In the genomic region with DNA sequence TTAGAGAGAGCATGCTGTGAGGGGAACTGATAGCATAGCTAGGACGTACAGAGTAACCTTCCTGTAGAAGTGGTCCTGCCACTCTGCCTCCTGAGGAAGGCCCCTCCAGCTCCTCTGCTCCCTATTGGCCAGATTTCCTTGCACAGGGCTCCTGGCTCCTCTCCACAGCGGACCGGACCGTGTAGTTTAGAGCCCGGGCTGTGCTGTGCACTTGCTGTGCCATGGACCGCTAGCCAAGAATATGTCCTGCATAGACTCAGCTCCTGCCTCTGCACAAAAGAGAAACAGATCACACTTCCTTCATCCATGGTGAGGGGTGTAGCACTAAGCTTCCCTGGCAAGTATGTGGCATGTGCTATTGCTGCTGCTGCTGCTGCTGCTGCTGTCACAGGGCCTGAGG, we compare ENCODE assay signal across 23 mouse cellular contexts.
DNase-seq lines count a peak whose midpoint lies in the region; ATAC-seq and TF ChIP-seq lines count a peak whose summit lies in the region.
"Had no signal": no experiment of that assay in that cellular context is flagged by ENCODE, and none has a peak within 500 bp of the region (broad histone marks: within the 10 kb centered on the region; RNA-seq: fewer than 3 reads in every experiment).

No protein-coding gene starts in this region.

- no peak for TF ChIP-seq CTCF in lung, adult 2 months (IDR thresholded peaks at IDR 0.05; ENCODE audit: insufficient read depth, low read length)
- TF ChIP-seq CTCF in forebrain, postnatal 0 days (IDR thresholded peaks at IDR 0.05; ENCODE audit: low read depth) = no peak

- DNase-seq in hindbrain, embryonic 10.5 days (ENCODE audit: low spot score) = no peak
- no peak for DNase-seq in hindbrain, embryonic 14.5 days (ENCODE audit: low spot score)
- DNase-seq in lung, postnatal 14 days = peak; percentile 9
- DNase-seq in lung, adult 2 months = no peak
- no peak for DNase-seq in forebrain, embryonic 14.5 days (ENCODE audit: low spot score)
- DNase-seq in forebrain, postnatal 0 days = no peak
- no peak for DNase-seq in spleen, postnatal 14 days (ENCODE audit: low spot score in 2 of 2)
- DNase-seq: adrenal gland, postnatal 25 days; B cell, adult 2 months; cerebellum, adult 8-10 months; embryo, embryonic 11 days; gastrocnemius, postnatal 10 days; heart, postnatal 14 days; kidney, adult 18-20 months; kidney, postnatal 25 days; right cerebral cortex, postnatal 4 days; thymus, postnatal 25 days had no signal

- no peak overlapping the region for H3K4me3 ChIP-seq in hindbrain, embryonic 10.5 days
- H3K4me3 ChIP-seq in hindbrain, embryonic 14.5 days (replicated peaks; ENCODE audit: low read length) = no peak overlapping the region
- H3K4me3 ChIP-seq in lung, adult 2 months (replicated peaks; ENCODE audit: extremely low read depth, low read depth, low read length) = no peak overlapping the region
- no peak overlapping the region for H3K4me3 ChIP-seq in forebrain, embryonic 14.5 days (ENCODE audit: low read depth, low read length)
- H3K4me3 ChIP-seq in forebrain, postnatal 0 days (ENCODE audit: low read depth, low read length) = no peak overlapping the region
- H3K4me3 ChIP-seq: embryonic facial prominence, embryonic 13.5 days; kidney, embryonic 15.5 days; limb, embryonic 13.5 days; neural tube, embryonic 13.5 days; stomach, embryonic 15.5 days had no signal

- no peak overlapping the region for H3K9ac ChIP-seq in hindbrain, embryonic 14.5 days
- H3K9ac ChIP-seq in forebrain, embryonic 14.5 days (ENCODE audit: low read length) = no peak overlapping the region
- no peak overlapping the region for H3K9ac ChIP-seq in forebrain, postnatal 0 days
- H3K9ac ChIP-seq: embryonic facial prominence, embryonic 13.5 days; kidney, embryonic 15.5 days; limb, embryonic 13.5 days; neural tube, embryonic 13.5 days; stomach, embryonic 15.5 days had no signal

- no peaks in the 10 kb centered on the region for H3K36me3 ChIP-seq in hindbrain, embryonic 10.5 days
- H3K36me3 ChIP-seq in hindbrain, embryonic 14.5 days (replicated peaks; ENCODE audit: control insufficient read depth, insufficient read depth) = 0 out of 2 replicates have a peak, but pooled peaks cover 5% of the 10 kb centered on the region
- no peaks in the 10 kb centered on the region for H3K36me3 ChIP-seq in forebrain, embryonic 14.5 days (ENCODE audit: control insufficient read depth, insufficient read depth, low read length)
- H3K36me3 ChIP-seq in forebrain, postnatal 0 days (ENCODE audit: insufficient read depth) = no peaks in the 10 kb centered on the region
- H3K36me3 ChIP-seq: embryonic facial prominence, embryonic 13.5 days; kidney, embryonic 15.5 days; limb, embryonic 13.5 days; neural tube, embryonic 13.5 days; stomach, embryonic 15.5 days had no signal

- peak overlapping the region; percentile 78; the same call in 1 of the 2 replicates for H3K27ac ChIP-seq in hindbrain, embryonic 10.5 days
- H3K27ac ChIP-seq in hindbrain, embryonic 14.5 days = no peak overlapping the region
- H3K27ac ChIP-seq in forebrain, embryonic 14.5 days (ENCODE audit: low read depth, low read length) = peak overlapping the region; percentile 33; the same call in 1 of the 2 replicates
- H3K27ac ChIP-seq in forebrain, postnatal 0 days (ENCODE audit: low read depth, low read length) = no peak overlapping the region
- H3K27ac ChIP-seq: embryonic facial prominence, embryonic 13.5 days; kidney, embryonic 15.5 days; limb, embryonic 13.5 days; neural tube, embryonic 13.5 days; stomach, embryonic 15.5 days had no signal

- H3K9me3 ChIP-seq in hindbrain, embryonic 10.5 days = no peaks in the 10 kb centered on the region
- H3K9me3 ChIP-seq in hindbrain, embryonic 14.5 days (ENCODE audit: control insufficient read depth, low read length) = no peaks in the 10 kb centered on the region
- H3K9me3 ChIP-seq in forebrain, embryonic 14.5 days (replicated peaks; ENCODE audit: control insufficient read depth, low read length) = no peaks in the 10 kb centered on the region
- no peaks in the 10 kb centered on the region for H3K9me3 ChIP-seq in forebrain, postnatal 0 days (ENCODE audit: low read length)
- H3K9me3 ChIP-seq: embryonic facial prominence, embryonic 13.5 days; kidney, embryonic 15.5 days; limb, embryonic 13.5 days; neural tube, embryonic 13.5 days; stomach, embryonic 15.5 days had no signal

- H3K4me2 ChIP-seq in hindbrain, embryonic 14.5 days (replicated peaks) = no peak overlapping the region
- no peak overlapping the region for H3K4me2 ChIP-seq in forebrain, embryonic 14.5 days (ENCODE audit: low read length)
- H3K4me2 ChIP-seq in forebrain, postnatal 0 days (ENCODE audit: low read depth) = no peak overlapping the region
- H3K4me2 ChIP-seq: embryonic facial prominence, embryonic 13.5 days; kidney, embryonic 15.5 days; limb, embryonic 13.5 days; liver, embryonic 11.5 days; neural tube, embryonic 13.5 days; stomach, embryonic 15.5 days had no signal

- 69% methylated on average over 6 of the region's 6 CpGs for WGBS in hindbrain, embryonic 10.5 days
- 61% methylated on average over 6 of the region's 6 CpGs for WGBS in hindbrain, embryonic 14.5 days
- WGBS in lung, adult 2 months = 79% methylated on average over 6 of the region's 6 CpGs
- WGBS in forebrain, embryonic 14.5 days = 57% methylated on average over 6 of the region's 6 CpGs
- WGBS in forebrain, postnatal 0 days = 54% methylated on average over 6 of the region's 6 CpGs

- peaks cover 8% of the 10 kb centered on the region; the same call in 1 of the 2 replicates for H3K27me3 ChIP-seq in hindbrain, embryonic 10.5 days (ENCODE audit: insufficient read depth, poor library complexity, severe bottlenecking)
- H3K27me3 ChIP-seq in hindbrain, embryonic 14.5 days (ENCODE audit: control insufficient read depth, insufficient read depth, low read length) = no peaks in the 10 kb centered on the region
- H3K27me3 ChIP-seq in forebrain, embryonic 14.5 days (replicated peaks; ENCODE audit: control insufficient read depth, insufficient read depth, low read length) = no peaks in the 10 kb centered on the region
- no peaks in the 10 kb centered on the region for H3K27me3 ChIP-seq in forebrain, postnatal 0 days (ENCODE audit: insufficient read depth, low read length)
- H3K27me3 ChIP-seq: embryonic facial prominence, embryonic 13.5 days; kidney, embryonic 15.5 days; limb, embryonic 13.5 days; neural tube, embryonic 13.5 days; stomach, embryonic 15.5 days had no signal

- TF ChIP-seq POLR2A in lung, adult 2 months (IDR thresholded peaks at IDR 0.05; ENCODE audit: borderline replicate concordance, extremely low read depth, low read depth, low read length) = no peak

- H3K4me1 ChIP-seq in hindbrain, embryonic 10.5 days (replicated peaks) = peaks cover 90% of the 10 kb centered on the region
- H3K4me1 ChIP-seq in hindbrain, embryonic 14.5 days (replicated peaks; ENCODE audit: control insufficient read depth, insufficient read depth, low read length) = peaks cover 30% of the 10 kb centered on the region
- H3K4me1 ChIP-seq in lung, adult 2 months (ENCODE audit: control insufficient read depth, insufficient read depth, low read length) = no peaks in the 10 kb centered on the region
- peaks cover 54% of the 10 kb centered on the region for H3K4me1 ChIP-seq in forebrain, embryonic 14.5 days (ENCODE audit: control insufficient read depth, insufficient read depth, low read length)
- 0 out of 2 replicates have a peak, but pooled peaks cover 7% of the 10 kb centered on the region for H3K4me1 ChIP-seq in forebrain, postnatal 0 days (ENCODE audit: insufficient read depth)

- ATAC-seq in hindbrain, embryonic 14.5 days (ENCODE audit: low FRiP score) = no peak
- no peak for ATAC-seq in forebrain, embryonic 14.5 days
- peak; percentile 39; the same call in 1 of the 2 replicates for ATAC-seq in forebrain, postnatal 0 days

Comparison
In these comparisons a context has a peak if more than half of its experiments do, and no peak if none do; other contexts are left out.
1. H3K27ac ChIP-seq: peak in hindbrain, embryonic 10.5 days (single experiment) and forebrain, embryonic 14.5 days (single experiment); none in hindbrain, embryonic 14.5 days (single experiment) and forebrain, postnatal 0 days (single experiment).